Comparison of ENCODE assay signal across 29 mouse cellular contexts in the genomic region with DNA sequence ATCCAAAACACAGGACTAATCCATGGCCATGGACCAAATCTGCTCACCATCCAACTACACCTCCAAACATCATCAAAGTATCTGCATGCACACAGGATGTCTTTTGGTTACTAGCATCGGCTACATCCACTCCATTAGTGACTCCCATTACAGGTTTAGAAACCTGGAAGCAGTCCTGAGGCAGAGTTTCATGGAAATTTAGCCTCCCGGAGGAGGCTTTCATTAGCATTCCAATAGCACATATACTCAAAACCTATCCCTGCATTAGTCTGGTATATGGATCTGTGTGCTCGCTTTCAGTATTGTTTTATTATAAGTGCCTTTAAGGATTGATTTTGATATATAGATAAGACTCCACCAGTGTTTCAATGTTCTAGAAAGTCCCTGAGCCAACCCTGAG. TPM values are rescaled to one million over a fixed set of nuclear protein-coding genes. Genes with fewer than 3 reads are reported as not detected.
DNase-seq lines count a peak whose midpoint lies in the region; ATAC-seq lines count a peak whose summit lies in the region.
"Had no signal": no experiment of that assay in that cellular context is flagged by ENCODE, and none has a peak within 500 bp of the region (broad histone marks: within the 10 kb centered on the region; RNA-seq: fewer than 3 reads in every experiment).

No protein-coding gene starts in this region.

- WGBS in liver, embryonic 11.5 days: 87% methylated on average over 3 of the region's 3 CpGs

- no peak overlapping the region for H3K9ac ChIP-seq in liver, embryonic 11.5 days (ENCODE audit: low read depth, low read length)
- H3K9ac ChIP-seq: embryonic facial prominence, embryonic 13.5 days; embryonic facial prominence, embryonic 15.5 days; forebrain, embryonic 12.5 days had no signal

- peak; percentile 31 for DNase-seq in ES-CJ7 (ENCODE audit: low read depth, low spot score)
- DNase-seq in R1 (ENCODE audit: low read depth, low spot score): peak; percentile 74
- no peak for DNase-seq in cerebellum, adult 8-10 months
- no peak for DNase-seq in gastrocnemius, adult 8-10 months (ENCODE audit: low spot score in 2 of 2)
- no peak for DNase-seq in liver, embryonic 11.5 days (ENCODE audit: low spot score)
- DNase-seq: adrenal gland, adult 8-10 months; adrenal gland, postnatal 14 days; adrenal gland, postnatal 36 days; cerebellum, adult 11-12 months; cerebellum, adult 2 months; cerebellum, adult 9-11 months; cerebellum, postnatal 14 days; cerebellum, postnatal 36 days; embryo, embryonic 11 days had no signal

- H3K4me2 ChIP-seq in liver, embryonic 11.5 days: no peak overlapping the region
- H3K4me2 ChIP-seq: embryonic facial prominence, embryonic 13.5 days; embryonic facial prominence, embryonic 15.5 days; forebrain, embryonic 12.5 days had no signal

- H3K36me3 ChIP-seq in liver, embryonic 11.5 days (ENCODE audit: control insufficient read depth, insufficient read depth, low read length): no peaks in the 10 kb centered on the region
- H3K36me3 ChIP-seq: embryonic facial prominence, embryonic 13.5 days; embryonic facial prominence, embryonic 15.5 days; forebrain, embryonic 10.5 days; forebrain, embryonic 12.5 days; G1E had no signal

- no peaks in the 10 kb centered on the region for H3K9me3 ChIP-seq in liver, embryonic 11.5 days (ENCODE audit: control insufficient read depth, low read length)
- H3K9me3 ChIP-seq: embryonic facial prominence, embryonic 13.5 days; embryonic facial prominence, embryonic 15.5 days; forebrain, embryonic 10.5 days; forebrain, embryonic 12.5 days; G1E had no signal

- H3K4me1 ChIP-seq in liver, embryonic 11.5 days (replicated peaks; ENCODE audit: control insufficient read depth, insufficient read depth, low read length): no peaks in the 10 kb centered on the region
- H3K4me1 ChIP-seq: embryonic facial prominence, embryonic 13.5 days; embryonic facial prominence, embryonic 15.5 days; forebrain, embryonic 10.5 days; forebrain, embryonic 12.5 days had no signal

- no peak for ATAC-seq in liver, embryonic 11.5 days (replicated peaks; ENCODE audit: low FRiP score)
- ATAC-seq: activated CD4-positive, CD25-positive, alpha-beta regulatory T cell, adult 4 months; forebrain, embryonic 14.5 days; forebrain, embryonic 16.5 days; Patski had no signal

- H3K27ac ChIP-seq in liver, embryonic 11.5 days (ENCODE audit: low read depth, low read length): no peak overlapping the region
- H3K27ac ChIP-seq: embryonic facial prominence, embryonic 13.5 days; embryonic facial prominence, embryonic 15.5 days; forebrain, embryonic 10.5 days; forebrain, embryonic 12.5 days had no signal

- no peak overlapping the region for H3K4me3 ChIP-seq in liver, embryonic 11.5 days (ENCODE audit: low read depth, low read length)
- H3K4me3 ChIP-seq: embryonic facial prominence, embryonic 13.5 days; embryonic facial prominence, embryonic 15.5 days; erythroblast, embryonic 14.5 days; forebrain, embryonic 10.5 days; forebrain, embryonic 12.5 days had no signal

- H3K27me3 ChIP-seq in liver, embryonic 11.5 days (replicated peaks; ENCODE audit: control insufficient read depth, insufficient read depth, low read length): no peaks in the 10 kb centered on the region
- H3K27me3 ChIP-seq: embryonic facial prominence, embryonic 13.5 days; embryonic facial prominence, embryonic 15.5 days; forebrain, embryonic 12.5 days had no signal

RNA-seq across cellular contexts. Expression of a gene that starts 7.9 kb away (rescaled TPM):
- not detected for total RNA-seq in gastrocnemius, adult 8-10 months (2022)
- polyA plus RNA-seq in liver, embryonic 11.5 days (2014; fragmentation: Nextera tagmentation; extraction: Ambion mirVana): not detected in 2 replicates
- total RNA-seq: adrenal gland, adult 18-20 months; adrenal gland, adult 8-10 months; adrenal gland, postnatal 14 days; adrenal gland, postnatal 36 days; common myeloid progenitor, adult 5-6 weeks; G1E had no signal
- polyA plus RNA-seq: activated CD4-positive, CD25-positive, alpha-beta regulatory T cell, adult 4 months; C2C12; cerebellum, adult 2 months; embryonic facial prominence, embryonic 11.5 days; embryonic facial prominence, embryonic 13.5 days; erythroblast, embryonic 14.5 days; forebrain, embryonic 10.5 days; forebrain, embryonic 12.5 days; forebrain, embryonic 14.5 days; forebrain, embryonic 16.5 days; frontal cortex, adult 2 months; G1E; Patski had no signal

RNA-seq across cellular contexts. Expression of a gene that starts 11.5 kb away (rescaled TPM):
- not detected for total RNA-seq in gastrocnemius, adult 8-10 months (2022)
- polyA plus RNA-seq in liver, embryonic 11.5 days (2014; fragmentation: Nextera tagmentation; extraction: Ambion mirVana): not detected in 2 replicates
- total RNA-seq: adrenal gland, adult 18-20 months; adrenal gland, adult 8-10 months; adrenal gland, postnatal 14 days; adrenal gland, postnatal 36 days; common myeloid progenitor, adult 5-6 weeks had no signal
- polyA plus RNA-seq: activated CD4-positive, CD25-positive, alpha-beta regulatory T cell, adult 4 months; C2C12; cerebellum, adult 2 months; embryonic facial prominence, embryonic 11.5 days; embryonic facial prominence, embryonic 13.5 days; erythroblast, embryonic 14.5 days; forebrain, embryonic 10.5 days; forebrain, embryonic 12.5 days; forebrain, embryonic 14.5 days; forebrain, embryonic 16.5 days; frontal cortex, adult 2 months; G1E; Patski had no signal

RNA-seq across cellular contexts. Expression of a gene that starts 25.3 kb away (rescaled TPM):
- total RNA-seq in gastrocnemius, adult 8-10 months (2022): not detected
- polyA plus RNA-seq in liver, embryonic 11.5 days (2014; fragmentation: Nextera tagmentation; extraction: Ambion mirVana): not detected in 2 replicates
- total RNA-seq: adrenal gland, adult 18-20 months; adrenal gland, adult 8-10 months; adrenal gland, postnatal 14 days; adrenal gland, postnatal 36 days; common myeloid progenitor, adult 5-6 weeks; G1E had no signal
- polyA plus RNA-seq: activated CD4-positive, CD25-positive, alpha-beta regulatory T cell, adult 4 months; C2C12; cerebellum, adult 2 months; embryonic facial prominence, embryonic 11.5 days; embryonic facial prominence, embryonic 13.5 days; erythroblast, embryonic 14.5 days; forebrain, embryonic 10.5 days; forebrain, embryonic 12.5 days; forebrain, embryonic 14.5 days; forebrain, embryonic 16.5 days; frontal cortex, adult 2 months; G1E; Patski had no signal

RNA-seq across cellular contexts. Expression of a gene that starts 35.5 kb away (rescaled TPM):
- total RNA-seq in gastrocnemius, adult 8-10 months (2022): not detected
- not detected in 2 replicates for polyA plus RNA-seq in liver, embryonic 11.5 days (2014; fragmentation: Nextera tagmentation; extraction: Ambion mirVana)
- total RNA-seq: adrenal gland, adult 18-20 months; adrenal gland, adult 8-10 months; adrenal gland, postnatal 14 days; adrenal gland, postnatal 36 days; common myeloid progenitor, adult 5-6 weeks; G1E had no signal
- polyA plus RNA-seq: activated CD4-positive, CD25-positive, alpha-beta regulatory T cell, adult 4 months; C2C12; cerebellum, adult 2 months; embryonic facial prominence, embryonic 11.5 days; embryonic facial prominence, embryonic 13.5 days; erythroblast, embryonic 14.5 days; forebrain, embryonic 10.5 days; forebrain, embryonic 12.5 days; forebrain, embryonic 14.5 days; forebrain, embryonic 16.5 days; frontal cortex, adult 2 months; G1E; Patski had no signal

RNA-seq across cellular contexts. Expression of a gene that starts 36.9 kb away (rescaled TPM):
- total RNA-seq in gastrocnemius, adult 8-10 months (2022): not detected
- not detected in 2 replicates for polyA plus RNA-seq in liver, embryonic 11.5 days (2014; fragmentation: Nextera tagmentation; extraction: Ambion mirVana)
- total RNA-seq: adrenal gland, adult 18-20 months; adrenal gland, adult 8-10 months; adrenal gland, postnatal 14 days; adrenal gland, postnatal 36 days; common myeloid progenitor, adult 5-6 weeks; G1E had no signal
- polyA plus RNA-seq: activated CD4-positive, CD25-positive, alpha-beta regulatory T cell, adult 4 months; C2C12; cerebellum, adult 2 months; embryonic facial prominence, embryonic 11.5 days; embryonic facial prominence, embryonic 13.5 days; erythroblast, embryonic 14.5 days; forebrain, embryonic 10.5 days; forebrain, embryonic 12.5 days; forebrain, embryonic 14.5 days; forebrain, embryonic 16.5 days; frontal cortex, adult 2 months; G1E; Patski had no signal

Comparison
In these comparisons a context has a peak if more than half of its experiments do, and no peak if none do; other contexts are left out.
1. DNase-seq: peak in ES-CJ7 (single experiment) and R1 (single experiment); none in cerebellum, adult 8-10 months (single experiment), gastrocnemius, adult 8-10 months (0 of 2) and liver, embryonic 11.5 days (single experiment).